Mouse (Mus musculus) left cerebral cortex, adult 9 months (tissue): ENCODE data around the gene Tmem132c.
"Not testable (repeated sequence)": the region's sequence is repeated elsewhere in the genome, so short reads cannot be mapped to it uniquely, and the experiment has no call there.

Experiments used
- DNase-seq, 2 experiments: peaks; one replicate each; pipeline ENCODE4 v3.0.0; 2022; ENCODE audit warnings: low spot score in 2 of 2

Gene Tmem132c

DNA sequence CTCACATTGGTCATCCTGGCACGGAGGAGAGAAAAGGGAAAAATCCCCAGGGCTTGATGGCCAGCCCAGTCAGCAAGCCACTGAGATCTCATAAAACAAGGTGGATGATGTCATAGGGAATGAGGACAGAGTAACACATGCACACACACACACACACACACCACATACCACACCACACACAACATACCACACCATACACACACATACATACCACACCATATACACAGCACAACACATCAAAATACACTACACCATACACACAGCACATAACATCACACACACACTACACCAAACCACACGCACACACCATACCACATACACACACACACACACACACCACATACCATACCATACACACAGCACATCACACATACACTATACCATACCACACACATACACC, 104.8 kb downstream of the Tmem132c start:
- DNase-seq = no peak

DNA sequence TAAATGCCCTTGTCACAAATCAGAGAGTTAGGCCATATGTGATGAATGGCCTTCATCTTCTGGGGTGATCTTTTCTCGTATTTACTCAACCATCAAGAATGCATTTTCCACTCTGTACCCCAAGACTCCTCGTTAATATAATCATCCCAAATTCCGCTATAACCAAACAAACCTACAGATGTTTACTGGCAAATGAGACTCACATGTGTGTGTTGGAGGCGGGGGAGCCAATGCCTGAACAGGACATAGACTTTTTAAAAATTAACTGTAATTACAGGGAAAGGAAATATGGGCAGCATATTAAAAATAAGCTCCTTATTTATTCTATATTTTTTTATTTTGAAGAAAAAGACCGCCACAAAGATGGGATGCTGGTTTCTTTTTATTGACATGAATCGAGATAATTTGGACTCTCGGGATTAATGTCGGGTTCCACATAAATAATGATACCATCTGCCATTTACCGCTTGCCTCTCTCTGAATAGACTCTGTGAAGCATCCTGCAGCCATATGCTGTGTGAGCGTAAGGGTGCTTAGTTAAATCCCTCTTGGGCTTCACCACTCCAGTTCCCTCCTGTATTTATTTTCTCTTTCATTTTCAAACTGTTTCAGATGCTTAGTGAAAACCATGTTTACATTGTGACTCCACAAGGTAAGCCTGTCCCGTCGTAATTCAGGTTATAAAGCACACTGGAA, 105.6 kb downstream of the Tmem132c start:
- no peak for DNase-seq

DNA sequence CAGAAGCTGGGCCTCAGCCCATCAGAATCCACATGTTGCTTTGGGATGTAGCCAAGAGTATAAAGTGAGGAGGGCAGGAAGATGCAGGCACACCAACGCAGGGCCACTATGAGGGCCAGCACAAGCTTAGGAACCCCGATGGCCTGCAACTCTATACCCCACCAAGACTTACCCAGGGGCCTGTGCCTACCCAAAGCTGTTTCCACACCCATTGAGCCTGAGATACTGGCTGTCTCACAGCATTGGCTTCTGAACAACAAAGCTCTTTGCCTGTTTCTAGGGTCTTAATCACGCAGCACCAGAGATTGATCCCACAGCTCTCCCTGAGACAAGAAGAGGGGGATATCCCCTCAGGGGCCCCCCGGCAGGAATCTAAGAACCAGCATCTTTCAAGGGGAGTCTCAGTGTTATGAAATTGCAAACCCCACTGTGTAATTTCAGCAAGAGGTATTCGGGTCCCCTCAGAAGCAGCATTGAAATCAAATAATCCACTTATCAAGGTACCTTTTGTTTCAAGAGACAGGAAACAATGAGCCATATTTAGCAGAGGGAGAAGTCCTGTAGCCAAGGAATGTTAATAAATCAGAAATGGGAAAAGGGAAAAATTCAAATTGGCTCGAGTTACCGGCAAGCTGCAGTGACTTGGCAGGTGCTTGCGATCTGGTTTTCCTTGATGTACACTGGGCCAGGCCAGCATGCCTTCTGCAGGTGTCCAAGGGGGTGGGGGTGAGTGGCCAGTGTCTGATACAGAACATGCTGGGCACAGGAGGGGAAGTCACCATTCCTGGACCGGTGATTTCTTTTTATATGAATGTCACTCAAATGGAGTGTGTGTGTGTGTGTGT, 107.8 kb downstream of the Tmem132c start:
- DNase-seq = no peak

DNA sequence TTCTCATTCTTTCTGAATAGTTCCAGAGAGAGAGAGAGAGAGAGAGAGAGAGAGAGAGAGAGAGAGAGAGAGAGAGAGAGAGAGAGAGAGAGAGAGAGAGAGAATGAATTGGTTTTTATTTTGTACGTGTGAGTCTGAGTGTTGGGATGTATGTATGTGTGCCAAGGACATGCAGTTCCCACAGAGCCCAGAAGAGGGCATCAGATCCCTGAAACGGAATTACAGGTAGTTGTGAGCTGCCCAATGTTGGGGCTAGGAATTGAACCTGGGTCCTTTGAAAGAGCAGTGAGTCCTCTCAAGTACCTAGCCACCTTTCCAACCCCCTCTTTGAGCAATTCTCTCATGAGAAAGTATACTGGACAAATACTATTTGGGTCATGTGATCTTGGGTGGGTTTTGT, 111.4 kb downstream of the Tmem132c start:
- no peak for DNase-seq

DNA sequence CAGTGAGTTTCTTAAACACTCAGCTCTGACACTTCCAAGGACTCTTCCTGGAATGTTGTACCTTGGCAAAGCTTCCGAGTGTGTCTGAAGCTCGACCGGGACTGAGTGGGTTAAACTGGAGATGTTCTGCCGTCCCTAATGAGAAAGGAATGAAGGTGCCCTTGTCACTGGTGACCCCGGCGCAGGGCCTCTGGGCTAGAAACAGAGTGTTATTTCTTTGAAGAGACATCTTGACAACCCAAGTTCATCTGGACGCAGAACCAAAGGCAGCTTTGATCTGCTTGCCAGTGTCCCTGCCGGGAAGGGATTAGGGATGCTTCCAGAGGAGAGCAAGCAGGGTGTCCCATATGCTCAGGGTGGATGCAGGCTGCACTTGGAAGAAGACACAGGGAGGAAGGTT, 114.2 kb downstream of the Tmem132c start:
- DNase-seq = no peak

DNA sequence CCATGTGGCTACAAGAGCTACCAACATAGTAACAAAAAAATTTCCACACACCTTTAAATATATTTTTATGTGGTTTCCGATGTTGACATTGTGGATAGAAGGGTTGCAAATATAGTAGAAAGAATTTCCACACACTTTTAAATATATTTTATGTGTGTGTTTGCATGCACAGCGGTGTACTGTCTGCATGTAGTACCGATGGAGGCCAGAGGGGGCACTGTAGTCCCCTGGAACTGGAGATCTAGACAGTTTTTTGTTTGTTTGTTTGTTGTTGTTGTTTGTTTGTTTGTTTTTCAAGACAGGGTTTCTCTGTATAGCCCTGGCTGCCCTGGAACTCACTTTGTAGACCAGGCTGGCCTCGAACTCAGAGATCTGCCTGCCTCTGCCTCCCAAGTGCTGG, 116.3 kb downstream of the Tmem132c start:
- DNase-seq = not testable (repeated sequence)

DNA sequence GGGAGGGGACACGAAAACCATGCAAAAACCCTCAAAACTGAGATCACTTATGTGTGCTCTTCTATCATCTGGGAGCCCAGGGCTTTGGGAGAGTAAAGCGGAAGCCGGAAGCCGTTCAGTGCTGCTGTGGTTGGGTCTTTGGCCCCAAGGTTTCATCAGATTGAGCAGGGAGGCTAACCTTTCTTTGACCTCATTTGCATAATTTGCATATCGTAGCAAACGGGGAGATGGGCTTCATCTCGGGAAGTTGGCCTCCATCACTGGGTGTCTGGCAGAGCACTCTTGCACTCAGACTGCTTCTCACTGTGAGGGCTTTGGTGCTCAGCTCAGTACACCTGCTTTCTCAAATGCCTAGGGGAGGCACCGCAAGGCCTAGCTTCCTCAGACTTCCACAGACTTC, 119.5 kb downstream of the Tmem132c start:
- no peak for DNase-seq

DNA sequence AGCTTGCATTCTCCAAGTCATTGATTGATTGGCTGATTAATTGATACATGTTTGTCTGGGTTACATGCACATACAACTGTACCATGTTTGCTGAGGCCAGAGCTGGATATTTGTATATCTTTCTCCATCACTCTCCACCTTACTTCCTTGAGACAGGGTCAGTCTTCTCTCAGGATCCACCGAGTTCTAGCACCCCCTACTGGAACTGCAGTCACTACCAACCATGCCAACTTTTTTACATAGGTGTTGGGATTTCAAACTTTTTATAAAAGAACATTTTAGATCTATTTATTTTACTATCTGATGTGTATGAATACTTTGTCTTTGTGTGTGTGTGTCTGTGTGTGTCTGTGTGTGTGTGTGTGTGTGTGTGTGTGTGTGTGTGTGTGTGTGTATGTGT, 123.5 kb downstream of the Tmem132c start:
- DNase-seq = no peak

DNA sequence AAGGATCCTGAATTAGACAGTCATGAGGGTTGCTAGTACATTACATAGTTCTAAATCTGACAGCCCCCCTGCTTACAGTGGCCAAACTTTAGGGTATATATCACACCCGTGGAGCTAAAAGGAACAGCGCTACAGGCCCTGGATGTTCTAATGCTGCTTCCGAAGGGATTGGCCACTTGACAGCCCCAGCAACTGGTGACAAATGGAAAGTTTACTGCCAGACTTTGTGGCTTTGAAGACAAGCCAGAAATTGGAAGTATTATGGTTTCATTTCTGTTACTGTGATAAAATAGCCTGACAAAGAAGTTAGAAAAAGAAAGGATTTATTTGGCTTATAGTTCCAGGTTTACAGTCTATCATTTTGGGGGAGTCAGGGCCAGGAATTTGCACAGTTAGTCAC, 126.6 kb downstream of the Tmem132c start:
- DNase-seq = no peak

DNA sequence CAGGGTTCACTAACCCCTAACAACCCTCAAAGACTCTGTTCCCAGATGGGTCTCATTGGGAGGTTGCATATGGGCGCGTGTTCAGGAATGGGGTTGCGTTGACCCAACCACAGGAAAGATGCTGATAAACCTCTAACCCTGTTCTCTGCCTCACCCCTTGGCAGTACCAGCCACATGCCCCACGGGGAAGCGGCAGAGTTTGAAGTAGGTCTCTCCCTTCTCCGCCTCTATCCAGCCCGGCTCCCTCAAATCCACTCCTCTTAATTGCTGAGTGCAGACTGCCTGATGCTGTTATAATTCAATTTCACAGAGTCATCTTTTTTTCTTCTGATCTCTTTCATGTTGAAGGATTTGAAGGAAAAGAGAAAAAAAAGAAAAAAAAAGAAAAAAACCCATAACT, 128.2 kb downstream of the Tmem132c start:
- no peak for DNase-seq

DNA sequence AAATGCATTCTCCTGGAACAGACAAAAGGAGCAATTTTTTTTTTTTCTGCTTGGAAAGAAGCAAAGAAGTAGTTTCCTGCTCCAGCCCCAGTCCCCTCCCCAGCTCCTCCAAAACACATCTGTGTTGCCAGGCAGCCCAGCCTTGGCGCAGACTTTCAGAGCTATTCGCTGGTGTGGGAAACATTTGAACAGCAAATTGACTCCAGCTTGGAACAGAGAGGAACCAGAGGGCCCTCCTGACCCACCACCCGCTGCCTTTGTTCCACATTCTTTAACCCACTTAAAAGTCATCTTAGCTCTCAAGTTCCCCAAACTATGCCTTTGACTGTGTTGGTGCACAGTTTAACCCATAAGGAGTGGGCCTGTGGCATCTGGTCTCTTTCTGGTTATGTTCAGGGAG, 128.9 kb downstream of the Tmem132c start:
- peak in 1 of 2 experiments; percentile 14 for DNase-seq

DNA sequence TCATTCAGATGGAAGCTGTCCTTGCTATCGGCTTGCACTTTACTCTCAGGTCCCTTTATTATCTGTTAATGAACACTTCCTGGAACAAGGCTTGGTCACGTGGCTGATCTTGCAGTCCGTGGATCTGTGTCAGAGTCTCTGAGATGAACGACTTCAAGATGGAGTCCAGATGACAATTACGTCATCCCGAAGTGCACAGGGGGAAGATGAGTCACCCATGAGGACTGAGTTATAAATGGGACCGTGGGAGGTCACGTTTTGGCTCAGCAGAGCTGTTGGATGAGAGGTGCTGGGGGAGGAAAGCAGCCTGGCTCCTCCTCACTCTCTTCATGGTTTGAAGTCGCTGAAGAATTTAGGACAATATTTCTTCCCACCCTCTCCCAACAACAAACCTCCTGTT, 132.6 kb downstream of the Tmem132c start:
- DNase-seq = peak; percentile 68 to 69

DNA sequence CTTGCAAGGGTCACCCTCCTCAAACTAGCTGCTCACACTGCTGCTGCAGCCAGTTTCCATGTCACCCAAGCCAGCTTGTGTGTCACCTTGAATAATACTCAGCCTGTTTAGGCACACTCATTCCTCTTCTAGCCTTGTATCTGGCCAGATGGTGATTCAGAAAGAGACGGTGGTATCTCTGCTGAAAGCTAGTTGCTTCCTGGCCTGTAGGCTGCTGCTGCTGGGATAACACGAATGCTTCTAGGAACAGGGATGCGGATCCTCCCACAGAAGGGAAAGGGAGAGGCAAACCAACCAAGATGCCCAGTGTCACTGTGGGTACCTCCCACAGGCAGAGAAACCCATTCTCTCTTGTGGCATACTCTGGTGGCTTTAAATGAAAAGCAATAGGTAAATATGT, 134.0 kb downstream of the Tmem132c start:
- peak in 1 of 2 experiments; percentile 32 for DNase-seq

DNA sequence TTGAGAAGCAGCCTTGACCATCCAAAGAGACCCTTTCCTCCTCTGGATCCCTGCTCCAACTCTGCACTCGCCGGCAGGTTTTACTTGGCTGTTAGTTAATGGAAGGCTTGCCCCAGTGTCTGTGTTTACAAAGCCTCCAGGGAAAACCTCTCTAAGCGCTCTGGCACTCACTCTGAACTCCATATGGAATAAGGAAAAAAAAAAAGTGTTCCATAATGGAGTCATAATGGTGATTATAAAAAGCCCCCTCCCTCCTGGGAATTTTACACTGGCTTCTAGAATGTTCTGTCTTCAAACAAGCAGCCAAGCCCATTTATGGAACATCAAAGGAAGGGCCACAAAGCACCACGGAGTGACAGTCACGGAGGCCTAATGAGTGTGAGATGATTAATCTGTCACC, 136.9 kb downstream of the Tmem132c start:
- no peak for DNase-seq

DNA sequence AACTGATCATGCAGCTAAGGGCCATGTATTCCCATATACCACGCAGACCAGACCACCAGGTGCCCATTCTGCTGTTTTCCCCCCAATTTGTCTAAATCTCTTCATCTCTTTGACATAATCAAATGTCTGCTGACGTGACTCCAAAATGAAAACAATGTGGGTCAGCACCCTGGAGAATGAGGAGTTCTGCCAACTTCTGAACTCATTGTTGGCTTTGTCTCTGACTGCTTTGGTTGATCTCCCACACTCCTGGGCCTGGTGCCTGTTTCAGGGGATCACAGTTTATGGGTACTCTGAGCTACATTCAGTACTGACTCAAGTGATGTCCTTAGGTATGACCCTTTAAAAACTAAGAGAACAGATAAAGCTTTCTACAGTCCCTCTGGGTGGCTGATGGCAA, 137.7 kb downstream of the Tmem132c start:
- DNase-seq = no peak

DNA sequence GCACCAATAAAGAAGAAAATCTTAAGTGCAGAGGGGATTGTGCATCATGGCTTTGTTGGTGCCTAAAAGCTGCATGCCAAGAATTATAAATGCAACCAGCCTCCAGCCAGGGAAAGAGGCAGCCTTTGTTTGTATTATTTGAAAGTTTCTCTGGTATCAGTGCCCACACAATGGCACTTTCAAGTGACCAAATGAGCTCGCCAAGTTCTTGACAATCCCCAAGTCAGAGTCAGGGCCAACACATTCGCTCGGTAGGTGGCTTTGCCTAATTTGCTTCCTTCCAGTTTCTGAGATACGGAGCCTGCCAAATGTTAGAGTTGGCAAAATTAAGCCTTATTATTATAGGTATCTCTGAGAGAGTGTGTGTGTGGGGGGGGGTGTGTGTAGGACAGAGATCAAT, 139.6 kb downstream of the Tmem132c start:
- peak in 1 of 2 experiments; percentile 22 for DNase-seq

DNA sequence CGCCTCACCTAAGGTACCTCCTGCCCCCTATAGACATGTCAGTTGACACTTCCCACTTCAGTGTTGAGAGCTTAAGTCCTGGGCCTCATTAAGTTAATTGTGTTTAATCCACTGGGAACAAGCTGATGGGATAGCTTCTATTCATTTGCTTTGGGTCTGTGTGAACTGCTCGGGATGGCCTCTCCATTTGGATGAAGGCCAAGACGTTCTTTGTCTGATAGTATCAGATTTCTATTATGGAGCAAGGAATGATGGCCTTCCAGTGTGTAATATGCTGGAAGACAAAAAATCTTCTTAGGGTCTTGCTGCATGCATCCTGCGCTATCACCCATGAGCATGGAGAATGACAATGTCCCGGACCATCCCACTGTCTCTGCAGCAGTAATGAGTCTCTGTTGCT, 141.0 kb downstream of the Tmem132c start:
- DNase-seq = no peak

DNA sequence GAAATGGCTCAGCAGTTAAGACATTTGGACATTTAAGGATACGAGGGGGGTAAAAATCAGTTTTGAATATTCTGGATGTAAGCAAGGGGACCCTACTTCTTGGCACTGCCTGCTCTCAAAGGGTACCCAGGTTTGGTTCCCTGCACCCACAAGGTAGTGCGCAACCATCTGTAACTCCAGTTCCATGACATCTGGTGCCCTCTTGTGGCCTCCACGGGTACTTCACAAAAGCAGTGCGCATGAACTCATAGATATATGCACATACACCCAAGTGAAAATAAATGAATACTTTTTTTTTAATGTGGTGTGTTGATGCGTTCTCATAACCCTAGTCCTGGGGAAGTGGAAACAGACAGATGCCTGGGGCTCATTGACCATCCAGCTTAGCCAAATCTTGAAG, 149.6 kb downstream of the Tmem132c start:
- no peak for DNase-seq

DNA sequence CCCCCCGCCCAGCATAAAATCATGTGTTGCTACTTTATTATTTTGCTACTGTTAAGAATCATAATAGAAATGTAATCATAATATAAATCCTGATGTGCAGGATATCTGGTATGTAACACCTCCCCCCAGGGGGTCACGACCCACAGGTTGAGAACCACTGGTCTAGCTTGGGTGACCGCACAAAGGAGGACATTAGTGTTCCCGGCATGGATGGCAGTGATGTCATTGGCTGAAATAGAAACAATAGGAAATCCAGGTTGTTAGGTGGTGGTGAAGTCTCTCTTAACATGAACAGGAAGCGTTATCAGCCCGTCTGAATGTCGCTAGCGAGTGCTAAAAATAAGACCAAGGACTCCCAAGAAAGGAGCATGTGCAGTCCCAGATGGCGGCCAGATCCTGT, 155.3 kb downstream of the Tmem132c start:
- DNase-seq = no peak

DNA sequence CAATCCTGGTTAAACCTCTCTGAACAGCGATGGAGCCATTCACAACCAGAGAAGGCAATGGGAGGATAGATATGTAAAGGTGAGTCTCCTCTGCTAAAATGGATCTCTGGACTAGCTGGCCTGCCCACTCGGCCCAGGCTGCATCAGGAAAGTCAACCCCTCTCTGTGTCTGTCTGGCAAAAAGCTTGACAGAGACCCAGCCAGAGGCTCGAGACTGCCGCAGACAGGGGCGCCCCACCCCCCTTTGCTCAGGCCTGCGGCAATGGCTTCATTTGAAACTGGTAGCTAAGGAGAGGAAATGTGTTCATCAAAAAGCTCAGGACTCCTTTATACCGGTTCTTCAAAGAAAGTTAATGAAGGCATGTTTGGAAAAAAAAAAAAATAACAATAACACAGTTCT, 156.4 kb downstream of the Tmem132c start:
- DNase-seq = no peak

DNA sequence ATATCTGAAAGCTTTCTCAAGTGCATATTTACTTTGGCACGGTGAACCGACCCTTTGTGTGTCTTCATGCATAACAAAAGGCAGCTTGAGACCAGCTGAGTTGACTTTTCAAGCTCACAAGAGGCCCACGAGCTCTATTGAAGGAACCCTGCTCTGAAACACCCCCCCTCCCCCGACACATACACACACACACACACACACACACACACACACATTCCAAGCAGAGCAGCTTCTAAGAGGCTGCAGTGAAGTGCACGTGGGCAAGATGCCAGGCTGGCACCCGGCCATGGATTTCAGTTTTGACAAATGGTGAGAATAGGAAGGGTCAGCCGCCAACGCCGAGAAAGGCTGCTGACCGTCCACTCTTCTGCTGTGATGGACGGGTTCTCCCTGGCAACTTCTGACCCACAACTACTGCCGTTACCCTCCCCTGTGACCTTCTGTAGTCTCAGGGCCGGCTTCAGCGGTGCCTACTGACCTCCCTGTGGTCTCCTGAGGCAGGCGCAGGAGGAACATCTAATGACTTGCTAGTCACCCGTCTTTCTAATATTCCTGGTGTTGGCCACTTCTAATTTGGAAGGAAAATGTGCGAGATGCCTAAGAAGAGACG, 163.9 kb downstream of the Tmem132c start:
- DNase-seq = peak in 1 of 2 experiments; percentile 16

DNA sequence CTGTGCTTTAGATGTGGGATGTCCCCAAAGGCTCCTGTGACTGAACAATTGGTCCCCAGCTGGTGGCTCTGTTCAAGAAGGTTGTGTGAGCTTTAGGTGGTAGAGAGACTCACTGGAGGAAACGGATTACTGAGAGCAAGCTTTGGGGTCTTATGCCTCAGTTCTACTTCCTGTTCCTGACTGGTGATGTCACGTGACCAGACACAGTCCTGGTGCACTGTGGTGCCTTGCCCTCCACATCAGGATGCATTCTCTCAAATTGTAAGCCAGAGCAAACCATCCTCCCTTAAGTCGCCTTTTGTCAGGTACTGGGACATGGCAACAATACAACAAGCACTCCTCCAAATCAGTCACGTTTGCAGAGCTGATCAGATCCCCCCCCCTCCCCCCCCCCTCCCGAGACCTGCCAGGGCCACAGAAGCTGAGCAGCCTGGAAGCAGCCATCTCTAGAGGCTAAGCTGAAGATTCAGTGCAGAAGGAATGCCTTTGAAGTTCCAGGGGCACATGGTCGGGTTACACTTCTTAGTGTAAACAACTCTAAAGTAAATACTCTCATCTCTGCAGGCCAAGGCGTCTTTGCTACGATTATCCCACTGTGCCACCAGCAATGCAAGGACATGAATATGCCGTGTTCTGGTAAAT, 164.5 kb downstream of the Tmem132c start:
- no peak for DNase-seq
